Mouse (Mus musculus) kidney, adult 9 months (tissue): ENCODE measurements around the gene Cyba.

Experiments
- DNase-seq: peaks from one replicate; pipeline ENCODE4 v3.0.0; 2022

Cyba gene

GRCm38 (mm10) chr8:122451161-122451703 lies 18.5 kb upstream of the Cyba start:
- no peak for DNase-seq

GRCm38 (mm10) chr8:122445203-122445602 lies 12.5 kb upstream of the Cyba start:
- DNase-seq = no peak

- peak; percentile 92 for DNase-seq
These were observed 11.5 kb upstream of the Cyba start for GRCm38 (mm10) chr8:122444058-122444748.

DNA sequence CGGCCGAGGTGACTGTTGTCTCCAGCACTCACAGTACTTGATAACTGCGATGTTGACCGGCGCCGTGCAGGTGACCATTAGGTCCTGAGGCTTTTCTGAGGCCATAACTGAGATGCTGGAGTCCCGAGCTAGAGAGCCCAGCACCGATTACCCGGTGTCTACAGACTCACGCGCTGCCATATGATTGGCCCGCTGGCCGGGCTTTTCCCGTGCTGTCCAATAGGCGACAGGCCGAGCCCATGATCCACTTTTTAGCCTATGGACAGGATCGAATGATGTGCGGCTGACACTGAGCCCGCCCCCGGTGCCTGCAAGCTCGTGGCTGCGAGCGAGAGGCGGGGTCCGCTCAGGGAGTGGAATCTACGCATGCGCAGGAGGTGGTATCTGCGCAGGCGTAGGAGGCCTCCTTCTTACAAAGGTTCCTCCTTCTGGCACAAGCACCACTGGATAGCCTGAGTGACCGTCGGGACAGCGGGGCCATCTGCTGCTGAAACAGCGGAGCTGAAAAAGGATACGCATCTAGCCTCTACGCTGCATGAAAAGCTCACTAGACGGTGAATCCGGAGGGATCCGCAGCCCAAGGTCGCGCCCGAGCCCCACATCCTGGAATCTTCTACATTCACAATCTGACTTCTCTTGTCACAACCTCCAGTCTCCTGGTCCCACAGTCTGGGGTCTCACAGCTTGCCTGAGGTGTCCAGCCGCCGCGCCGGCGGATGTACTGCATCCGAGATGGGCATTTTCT lies 10.7 kb upstream of the Cyba start, which contains the start of gene Mvd:
Gene Mvd, minus strand, starts transcription at position 161 of the 745 bp plus-strand sequence.
- DNase-seq = peak; percentile 100

- DNase-seq = no peak
These were observed 10.1 kb upstream of the Cyba start for GRCm38 (mm10) chr8:122442781-122443180.

- DNase-seq = peak; percentile 56
These were observed 9.6 kb upstream of the Cyba start for GRCm38 (mm10) chr8:122442356-122442755.

DNA sequence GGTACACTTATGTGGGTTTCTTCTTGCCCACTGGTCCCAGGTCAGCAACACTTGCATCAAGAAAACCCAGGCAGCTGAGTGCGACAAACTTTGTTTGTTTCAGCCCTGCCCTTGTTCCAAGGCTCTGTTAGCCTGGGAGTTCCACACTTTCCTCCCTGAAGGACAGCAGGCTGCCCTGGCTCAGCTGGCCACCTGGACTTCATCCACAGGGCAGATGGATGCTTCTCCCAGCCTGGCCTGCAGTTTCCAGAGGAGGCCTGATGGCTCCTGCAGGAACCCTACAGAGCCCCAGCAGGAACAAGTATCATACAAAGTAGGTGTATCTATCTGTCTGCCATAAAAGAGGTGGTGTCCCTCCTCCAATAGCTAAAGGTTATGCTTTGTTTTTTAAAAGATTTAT lies 8.6 kb upstream of the Cyba start:
- no peak for DNase-seq

DNA sequence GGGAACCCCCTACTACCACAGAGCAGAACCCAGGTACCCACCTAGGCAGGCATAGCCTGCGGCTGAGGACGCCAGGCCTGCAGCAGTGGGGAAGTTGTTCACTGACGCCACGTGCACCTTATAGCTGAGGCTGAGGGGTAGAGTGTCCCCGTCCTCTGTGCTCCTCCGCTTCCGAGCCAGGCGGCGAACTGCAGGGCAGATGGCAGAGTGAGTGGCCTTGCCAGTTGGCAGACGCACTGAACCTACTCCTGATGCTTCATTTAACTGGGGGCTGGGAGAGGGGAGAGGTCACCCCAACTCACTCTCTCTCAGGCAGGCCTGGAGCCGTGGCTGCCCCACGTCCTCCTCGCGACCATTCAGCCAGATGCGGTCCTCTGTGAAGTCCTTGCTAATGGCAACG lies 6.6 kb upstream of the Cyba start:
- DNase-seq = no peak

GRCm38 (mm10) chr8:122437708-122438331 lies 5.1 kb upstream of the Cyba start:
- DNase-seq = no peak

GRCm38 (mm10) chr8:122436586-122437125 lies 3.9 kb upstream of the Cyba start:
- DNase-seq = no peak

- no peak for DNase-seq
These were observed 3.4 kb upstream of the Cyba start for GRCm38 (mm10) chr8:122436146-122436545.

- DNase-seq = no peak
These were observed 2.6 kb upstream of the Cyba start for GRCm38 (mm10) chr8:122435375-122435774.

- DNase-seq = no peak
These were observed 657 bp upstream of the Cyba start for GRCm38 (mm10) chr8:122433269-122433905.

GRCm38 (mm10) chr8:122431694-122432442 lies 862 bp downstream of the Cyba start:
- peak; percentile 62 for DNase-seq

- DNase-seq = peak; percentile 88
These were observed 2.1 kb downstream of the Cyba start for GRCm38 (mm10) chr8:122430646-122431045.

DNA sequence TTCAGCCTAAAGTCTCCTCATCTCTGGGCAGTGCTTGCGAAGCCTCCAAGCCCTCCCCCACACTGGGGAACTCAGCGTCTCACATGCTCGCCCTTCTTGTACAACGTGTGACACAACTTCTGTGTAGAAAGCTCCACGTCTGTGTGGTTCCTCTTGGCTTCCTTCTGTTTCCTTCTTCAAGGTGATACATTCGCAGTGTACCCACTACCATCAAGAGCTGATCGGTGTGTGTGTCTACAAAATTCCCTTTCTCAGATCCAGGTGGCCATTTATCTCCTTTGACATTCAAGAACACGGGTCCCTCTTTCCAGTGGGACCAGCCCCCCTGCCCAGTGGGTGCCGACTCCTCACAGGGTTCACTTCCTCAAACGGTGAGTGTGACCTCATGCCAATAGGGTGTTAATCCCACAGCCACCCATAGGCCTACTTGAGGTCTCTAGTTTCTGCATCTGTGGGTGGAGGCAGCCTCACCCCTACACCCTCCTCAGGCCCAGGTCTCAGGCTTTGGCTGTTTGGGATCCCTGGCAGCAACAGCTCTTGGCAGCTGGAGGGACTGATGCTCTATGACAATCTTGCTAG lies 2.6 kb downstream of the Cyba start:
- peak; percentile 43 for DNase-seq

- no peak for DNase-seq
These were observed 4.6 kb downstream of the Cyba start for GRCm38 (mm10) chr8:122428163-122428562.

GRCm38 (mm10) chr8:122427607-122428006 lies 5.1 kb downstream of the Cyba start:
- DNase-seq = no peak

GRCm38 (mm10) chr8:122426145-122426544 lies 6.6 kb downstream of the Cyba start:
- DNase-seq = no peak

DNA sequence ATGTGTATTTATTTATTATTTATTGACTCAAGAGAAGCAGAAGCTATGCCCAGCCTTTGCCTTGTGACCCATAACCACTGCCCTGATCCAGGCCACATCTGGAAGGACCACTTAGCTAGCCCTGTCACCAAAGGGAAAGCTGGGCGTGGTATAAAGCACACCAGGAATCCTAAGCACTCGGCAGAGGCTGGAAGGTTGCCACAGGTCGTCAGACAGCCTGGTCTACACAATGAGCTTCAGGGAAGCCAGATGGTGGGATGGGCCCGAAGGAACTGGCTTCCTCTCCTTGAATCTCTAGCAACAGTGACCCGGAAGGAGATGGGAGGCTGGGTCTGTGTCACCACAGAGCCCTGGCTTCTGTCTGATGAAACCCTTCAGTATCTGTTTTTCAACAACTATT lies 9.1 kb downstream of the Cyba start:
- peak; percentile 40 for DNase-seq

GRCm38 (mm10) chr8:122423217-122423616 lies 9.5 kb downstream of the Cyba start:
- DNase-seq = no peak
